Mouse (Mus musculus): ENCODE data around the gene Tmem239. TPM values are rescaled to one million over a fixed set of nuclear protein-coding genes. Genes with fewer than 3 reads are reported as not detected.

Tmem239 gene
- polyA plus RNA-seq, 1 experiment from 2014 or later, result not detected

- Histone ChIP-seq H3K9me3 (replicated peaks; ENCODE audit: control insufficient read depth, low read length) (no peaks in the 10 kb centered on the region), H3K4me3 (replicated peaks; ENCODE audit: low read length) (peak within 1 kb of the TSS; percentile 89), H3K4me1 (ENCODE audit: control insufficient read depth, insufficient read depth, low read length) (peaks cover 17% of the 10 kb centered on the region), H3K36me3 (ENCODE audit: control insufficient read depth, insufficient read depth, low read length) (peaks cover 4% of the 10 kb centered on the region; the same call in 1 of the 2 replicates), H3K27ac (ENCODE audit: low read length) (peak within 1 kb of the TSS; percentile 92), H3K4me2 (ENCODE audit: low read depth, low read length) (peak within 1 kb of the TSS; percentile 94), H3K27me3 (ENCODE audit: control insufficient read depth, insufficient read depth, low read length) (no peaks in the 10 kb centered on the region), H3K9ac (ENCODE audit: low read length) (peak within 1 kb of the TSS; percentile 93)
- WGBS, result under 1% methylated on average over 58 of the region's 58 CpGs
- peak; percentile 97 for ATAC-seq (ENCODE audit: insufficient read depth, low FRiP score)
These were observed 18.0 kb downstream of the Tmem239 start, which contains the start of the genes Vps16 and Pced1a for GRCm38 (mm10) chr2:130424126-130424853. Gene Vps16, plus strand, starts transcription at chr2:130424339. Gene Pced1a, minus strand, starts transcription at chr2:130424701.

GRCm38 (mm10) chr2:130425112-130425511 is 18.8 kb downstream of the Tmem239 start:
- no peak overlapping the region for H3K27ac ChIP-seq (ENCODE audit: low read length)
- no peak for ATAC-seq (ENCODE audit: insufficient read depth, low FRiP score)

GRCm38 (mm10) chr2:130429851-130430250 is 23.6 kb downstream of the Tmem239 start:
- Histone ChIP-seq H3K4me3 (replicated peaks; ENCODE audit: low read length) (no peak overlapping the region), H3K36me3 (ENCODE audit: control insufficient read depth, insufficient read depth, low read length) (no peaks in the 10 kb centered on the region), H3K9ac (ENCODE audit: low read length) (no peak overlapping the region), H3K4me2 (ENCODE audit: low read depth, low read length) (no peak overlapping the region), H3K9me3 (replicated peaks; ENCODE audit: control insufficient read depth, low read length) (no peaks in the 10 kb centered on the region), H3K27ac (ENCODE audit: low read length) (peak overlapping the region; percentile 64), H3K27me3 (ENCODE audit: control insufficient read depth, insufficient read depth, low read length) (no peaks in the 10 kb centered on the region), H3K4me1 (ENCODE audit: control insufficient read depth, insufficient read depth, low read length) (peaks cover 7% of the 10 kb centered on the region)
- ATAC-seq (ENCODE audit: insufficient read depth, low FRiP score), result no peak
- 65% methylated on average over 2 of the region's 2 CpGs for whole genome bisulfite sequencing

More at GRCm38 (mm10) chr2:130425112-130425511, 18.8 kb downstream of the Tmem239 start:
- peak overlapping the region; percentile 93 for H3K9ac ChIP-seq (ENCODE audit: low read length)
- H3K4me2 ChIP-seq (ENCODE audit: low read depth, low read length), result peak overlapping the region; percentile 94
- H3K4me3 ChIP-seq (replicated peaks; ENCODE audit: low read length), result peak overlapping the region; percentile 89
- peaks cover 17% of the 10 kb centered on the region for H3K4me1 ChIP-seq (ENCODE audit: control insufficient read depth, insufficient read depth, low read length)
- WGBS, result 33% methylated on average over 5 of the region's 5 CpGs
- no peaks in the 10 kb centered on the region for H3K9me3 ChIP-seq (replicated peaks; ENCODE audit: control insufficient read depth, low read length)
- no peaks in the 10 kb centered on the region for H3K27me3 ChIP-seq (ENCODE audit: control insufficient read depth, insufficient read depth, low read length)
- H3K36me3 ChIP-seq (ENCODE audit: control insufficient read depth, insufficient read depth, low read length), result peaks cover 4% of the 10 kb centered on the region; the same call in 1 of the 2 replicates

DNA sequence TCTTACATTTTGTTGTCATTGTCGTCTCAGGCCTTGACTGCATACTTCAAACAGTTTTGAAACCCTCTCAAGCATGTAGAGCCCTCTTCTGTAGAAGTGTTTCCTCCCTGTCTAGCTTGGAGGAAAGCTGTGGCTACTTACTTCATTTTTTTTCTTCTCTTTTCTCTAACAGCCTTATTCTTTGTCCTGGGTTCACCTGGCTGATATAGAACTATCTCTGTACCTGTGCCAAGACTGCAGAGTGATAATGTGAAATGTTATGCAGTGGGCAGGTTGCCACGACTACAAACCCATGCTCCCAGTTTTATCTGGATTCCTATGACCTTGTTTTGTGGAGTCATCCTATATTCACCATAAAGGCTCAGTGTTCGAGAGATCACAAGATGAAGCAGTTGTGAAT is 24.2 kb downstream of the Tmem239 start:
- H3K27me3 ChIP-seq (ENCODE audit: control insufficient read depth, insufficient read depth, low read length), result no peaks in the 10 kb centered on the region
- H3K4me2 ChIP-seq (ENCODE audit: low read depth, low read length), result no peak overlapping the region
- ATAC-seq (ENCODE audit: insufficient read depth, low FRiP score), result no peak
- no peaks in the 10 kb centered on the region for H3K9me3 ChIP-seq (replicated peaks; ENCODE audit: control insufficient read depth, low read length)
- H3K9ac ChIP-seq (ENCODE audit: low read length), result no peak overlapping the region
- no peak overlapping the region for H3K4me3 ChIP-seq (replicated peaks; ENCODE audit: low read length)
- H3K27ac ChIP-seq (ENCODE audit: low read length), result peak overlapping the region; percentile 60
- 74% methylated on average over 3 of the region's 3 CpGs for WGBS
- H3K4me1 ChIP-seq (ENCODE audit: control insufficient read depth, insufficient read depth, low read length), result 0 out of 2 replicates have a peak, but pooled peaks cover 3% of the 10 kb centered on the region
- H3K36me3 ChIP-seq (ENCODE audit: control insufficient read depth, insufficient read depth, low read length), result no peaks in the 10 kb centered on the region

DNA sequence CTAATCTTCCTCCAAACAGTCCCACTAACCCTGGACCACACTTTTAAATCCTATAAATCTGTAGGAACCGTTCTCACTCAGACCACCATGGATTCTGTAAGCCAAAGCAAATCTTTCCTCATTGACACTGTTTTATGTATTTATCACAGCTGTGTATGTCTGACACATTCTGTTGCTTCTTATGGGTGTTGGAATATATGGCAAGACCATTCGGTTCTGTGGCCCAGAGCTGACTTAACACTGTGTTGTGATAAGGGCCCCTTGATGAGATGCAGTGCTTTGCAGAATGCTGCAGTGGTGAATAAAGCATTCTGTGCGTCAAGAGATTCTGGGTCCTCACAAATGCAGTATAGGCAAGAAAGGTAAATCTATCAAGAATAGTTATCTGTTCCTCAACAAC is 25.9 kb downstream of the Tmem239 start:
- no peak overlapping the region for H3K4me3 ChIP-seq (replicated peaks; ENCODE audit: low read length)
- H3K36me3 ChIP-seq (ENCODE audit: control insufficient read depth, insufficient read depth, low read length), result no peaks in the 10 kb centered on the region
- H3K27me3 ChIP-seq (ENCODE audit: control insufficient read depth, insufficient read depth, low read length), result no peaks in the 10 kb centered on the region
- no peak for ATAC-seq (ENCODE audit: insufficient read depth, low FRiP score)
- no peak overlapping the region for H3K27ac ChIP-seq (ENCODE audit: low read length)
- H3K4me1 ChIP-seq (ENCODE audit: control insufficient read depth, insufficient read depth, low read length), result 0 out of 2 replicates have a peak, but pooled peaks cover 3% of the 10 kb centered on the region
- no peaks in the 10 kb centered on the region for H3K9me3 ChIP-seq (replicated peaks; ENCODE audit: control insufficient read depth, low read length)
- WGBS, result 78% methylated on average over 3 of the region's 3 CpGs
- no peak overlapping the region for H3K9ac ChIP-seq (ENCODE audit: low read length)
- H3K4me2 ChIP-seq (ENCODE audit: low read depth, low read length), result no peak overlapping the region

- no peak overlapping the region for H3K4me3 ChIP-seq (replicated peaks; ENCODE audit: low read length)
- H3K4me1 ChIP-seq (ENCODE audit: control insufficient read depth, insufficient read depth, low read length), result no peaks in the 10 kb centered on the region
- H3K27ac ChIP-seq (ENCODE audit: low read length), result no peak overlapping the region
- WGBS, result 19% methylated on average over 4 of the region's 4 CpGs
- no peaks in the 10 kb centered on the region; the same call in 1 of the 2 replicates for H3K36me3 ChIP-seq (ENCODE audit: control insufficient read depth, insufficient read depth, low read length)
- no peaks in the 10 kb centered on the region for H3K27me3 ChIP-seq (ENCODE audit: control insufficient read depth, insufficient read depth, low read length)
- no peaks in the 10 kb centered on the region for H3K9me3 ChIP-seq (replicated peaks; ENCODE audit: control insufficient read depth, low read length)
- H3K9ac ChIP-seq (ENCODE audit: low read length), result no peak overlapping the region
- no peak for ATAC-seq (ENCODE audit: insufficient read depth, low FRiP score)
- no peak overlapping the region for H3K4me2 ChIP-seq (ENCODE audit: low read depth, low read length)
These were observed 26.9 kb downstream of the Tmem239 start for GRCm38 (mm10) chr2:130433152-130433551.

DNA sequence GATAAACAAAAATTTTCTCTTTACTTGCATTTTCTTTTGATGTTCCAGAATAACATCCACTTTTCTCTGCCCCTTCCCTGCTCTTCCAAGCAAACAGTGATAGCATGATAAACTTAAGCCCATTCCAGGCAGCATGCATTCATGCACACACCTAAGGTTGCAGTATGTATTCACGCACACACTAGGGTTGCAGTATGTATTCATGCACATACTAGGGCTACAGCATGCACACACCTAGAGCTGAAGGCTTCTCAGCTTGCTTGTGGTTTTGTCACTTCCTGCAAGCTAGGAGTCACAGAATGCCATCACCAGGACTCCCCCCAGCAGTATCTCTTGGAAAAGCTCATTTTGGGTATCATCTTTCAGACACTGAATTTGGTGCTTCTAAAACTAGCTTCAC is 30.5 kb downstream of the Tmem239 start:
- no peaks in the 10 kb centered on the region for H3K9me3 ChIP-seq (replicated peaks; ENCODE audit: control insufficient read depth, low read length)
- H3K4me2 ChIP-seq (ENCODE audit: low read depth, low read length), result no peak overlapping the region
- 92% methylated on average over 1 of the region's 1 CpGs for WGBS
- peaks cover 9% of the 10 kb centered on the region; the same call in 1 of the 2 replicates for H3K36me3 ChIP-seq (ENCODE audit: control insufficient read depth, insufficient read depth, low read length)
- H3K27me3 ChIP-seq (ENCODE audit: control insufficient read depth, insufficient read depth, low read length), result no peaks in the 10 kb centered on the region
- no peak overlapping the region for H3K9ac ChIP-seq (ENCODE audit: low read length)
- H3K4me3 ChIP-seq (replicated peaks; ENCODE audit: low read length), result no peak overlapping the region
- no peaks in the 10 kb centered on the region for H3K4me1 ChIP-seq (ENCODE audit: control insufficient read depth, insufficient read depth, low read length)
- ATAC-seq (ENCODE audit: insufficient read depth, low FRiP score), result no peak
- H3K27ac ChIP-seq (ENCODE audit: low read length), result no peak overlapping the region

DNA sequence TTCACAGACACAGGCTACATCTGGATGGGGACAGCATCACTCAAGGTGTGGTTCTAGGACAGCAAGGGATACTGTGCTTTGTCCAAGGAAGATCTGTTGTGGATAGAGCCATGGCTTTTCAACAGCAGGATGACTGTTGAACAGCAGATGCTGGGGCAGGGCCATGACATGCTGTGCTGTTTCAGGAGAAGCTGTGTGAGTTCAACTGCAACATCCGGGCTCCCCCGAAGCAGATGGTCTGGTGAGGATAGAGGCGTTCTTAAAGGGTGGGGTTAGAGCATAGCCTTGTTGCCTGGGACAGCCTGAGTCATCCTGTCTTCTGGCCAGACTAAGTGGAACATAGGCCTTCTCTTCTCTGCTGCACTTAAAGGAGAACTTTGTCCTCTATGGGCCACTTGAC is 32.6 kb downstream of the Tmem239 start:
- Histone ChIP-seq H3K36me3 (ENCODE audit: control insufficient read depth, insufficient read depth, low read length) (peaks cover 9% of the 10 kb centered on the region; the same call in 1 of the 2 replicates), H3K9me3 (replicated peaks; ENCODE audit: control insufficient read depth, low read length) (no peaks in the 10 kb centered on the region), H3K4me1 (ENCODE audit: control insufficient read depth, insufficient read depth, low read length) (no peaks in the 10 kb centered on the region), H3K27me3 (ENCODE audit: control insufficient read depth, insufficient read depth, low read length) (no peaks in the 10 kb centered on the region), H3K27ac (ENCODE audit: low read length) (no peak overlapping the region), H3K4me2 (ENCODE audit: low read depth, low read length) (no peak overlapping the region), H3K9ac (ENCODE audit: low read length) (no peak overlapping the region), H3K4me3 (replicated peaks; ENCODE audit: low read length) (no peak overlapping the region)
- 95% methylated on average over 3 of the region's 3 CpGs for WGBS
- no peak for ATAC-seq (ENCODE audit: insufficient read depth, low FRiP score)

DNA sequence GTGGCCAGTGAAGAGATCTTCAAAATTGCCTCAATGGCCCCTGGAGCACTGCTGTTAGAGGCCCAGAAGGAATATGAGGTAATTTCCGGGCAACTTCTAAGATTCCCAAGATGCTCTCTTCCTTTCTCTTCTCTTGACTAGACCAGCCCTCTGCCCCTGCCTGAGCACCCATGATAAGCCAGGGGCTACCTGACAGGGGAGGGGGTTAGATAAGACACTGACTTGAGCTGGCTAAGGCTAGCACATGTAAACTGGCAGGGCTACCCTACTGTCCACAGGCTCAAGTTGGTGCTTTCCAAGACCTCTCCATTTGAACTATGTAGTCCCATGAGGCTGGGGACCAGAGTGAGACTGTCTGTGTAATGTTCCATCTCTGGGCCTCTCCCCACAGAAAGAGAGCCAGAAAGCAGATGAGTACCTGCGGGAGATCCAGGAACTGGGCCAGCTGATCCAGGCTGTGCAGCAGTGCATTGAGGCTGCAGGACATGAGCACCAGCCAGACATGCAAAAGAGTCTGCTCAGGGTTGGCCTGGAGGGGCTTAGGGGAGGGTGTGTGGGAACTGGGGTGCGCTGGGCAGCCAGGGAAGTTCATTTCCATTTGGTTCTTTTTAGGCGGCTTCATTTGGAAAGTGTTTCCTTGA is 33.7 kb downstream of the Tmem239 start:
- Histone ChIP-seq H3K27ac (ENCODE audit: low read length) (no peak overlapping the region), H3K27me3 (ENCODE audit: control insufficient read depth, insufficient read depth, low read length) (no peaks in the 10 kb centered on the region), H3K36me3 (ENCODE audit: control insufficient read depth, insufficient read depth, low read length) (peaks cover 9% of the 10 kb centered on the region; the same call in 1 of the 2 replicates), H3K4me1 (ENCODE audit: control insufficient read depth, insufficient read depth, low read length) (no peaks in the 10 kb centered on the region), H3K4me2 (ENCODE audit: low read depth, low read length) (no peak overlapping the region), H3K4me3 (replicated peaks; ENCODE audit: low read length) (no peak overlapping the region), H3K9me3 (replicated peaks; ENCODE audit: control insufficient read depth, low read length) (no peaks in the 10 kb centered on the region), H3K9ac (ENCODE audit: low read length) (no peak overlapping the region)
- ATAC-seq (ENCODE audit: insufficient read depth, low FRiP score), result no peak
- 85% methylated on average over 4 of the region's 4 CpGs for WGBS

Measured in stomach, embryonic 16.5 days (tissue).